Mouse (Mus musculus): Measurements from ENCODE around the gene Slc27a5. TPM values are rescaled to one million over a fixed set of nuclear protein-coding genes. Genes with fewer than 3 reads are reported as not detected.

The Slc27a5 gene
- total and polyA plus RNA-seq, 3 experiments, result 0.13 TPM; not detected in 2

GRCm38 (mm10) chr7:12940599-12940998, 57.4 kb downstream of the Slc27a5 start:
- no peaks in the 10 kb centered on the region for H3K4me1 ChIP-seq (ENCODE audit: control insufficient read depth in 1 of 2, insufficient read depth in 2 of 2, low read length in 2 of 2)
- no peak overlapping the region for H3K27ac ChIP-seq (ENCODE audit: control insufficient read depth, low read depth, low read length)
- H3K36me3 ChIP-seq (ENCODE audit: control insufficient read depth in 1 of 2, insufficient read depth in 2 of 2, low read length in 2 of 2), result no peaks in the 10 kb centered on the region
- H3K79me2 ChIP-seq (ENCODE audit: control insufficient read depth, insufficient read depth, low read length, poor library complexity), result no peaks in the 10 kb centered on the region
- DNase-seq (ENCODE audit: low read depth, low spot score), result no peak
- no peaks in the 10 kb centered on the region for H3K9me3 ChIP-seq (replicated peaks; ENCODE audit: insufficient read depth, low read length)
- no peak for TF ChIP-seq TBP (IDR thresholded peaks at IDR 0.05; ENCODE audit: low read depth, low read length)
- TF ChIP-seq CHD2 (IDR thresholded peaks at IDR 0.05; ENCODE audit: low read length), result no peak
- no peak for TF ChIP-seq HCFC1 (IDR thresholded peaks at IDR 0.05; ENCODE audit: low read depth, low read length)
- no peak for TF ChIP-seq TCF12 (IDR thresholded peaks at IDR 0.05; ENCODE audit: low read depth, low read length)
- TF ChIP-seq RAD21 (IDR thresholded peaks at IDR 0.05; ENCODE audit: low read depth, low read length), result no peak
- no peak for TF ChIP-seq E2F4 (IDR thresholded peaks at IDR 0.05; ENCODE audit: borderline replicate concordance, low read depth, low read length)
- no peak for TF ChIP-seq MAX (IDR thresholded peaks at IDR 0.05; ENCODE audit: low read length)
- TF ChIP-seq MAFK (IDR thresholded peaks at IDR 0.05; ENCODE audit: borderline replicate concordance, low read depth, low read length), result no peak
- TF ChIP-seq MYB (IDR thresholded peaks at IDR 0.05; ENCODE audit: low read depth, low read length), result no peak
- no peak for TF ChIP-seq CTCF (IDR thresholded peaks at IDR 0.05 in 2 of 3, conservative IDR thresholded peaks at IDR 0.05 in 1 of 3; ENCODE audit: control insufficient read depth in 1 of 3, insufficient read depth in 1 of 3, low read depth in 2 of 3, low read length in 3 of 3, poor library complexity in 1 of 3, severe bottlenecking in 1 of 3)
- TF ChIP-seq GABPA (IDR thresholded peaks at IDR 0.05; ENCODE audit: low read depth, low read length), result no peak
- no peak overlapping the region for H3K4me3 ChIP-seq (ENCODE audit: control insufficient read depth in 1 of 2, insufficient read depth in 1 of 2, low read depth in 2 of 2, low read length in 2 of 2)
- no peak overlapping the region for H3K9ac ChIP-seq (ENCODE audit: control insufficient read depth, low read depth, low read length, poor library complexity, severe bottlenecking)
- no peaks in the 10 kb centered on the region; a peak in 1 of 4 replicates for H3K27me3 ChIP-seq (ENCODE audit: control insufficient read depth in 1 of 2, insufficient read depth in 2 of 2, low read length in 2 of 2)

Other genes starting within 250 kb of the Slc27a5 start
- gene Zscan18, start 194.6 kb downstream of the Slc27a5 start, total RNA-seq (2012; rRNA removed), result not detected in 2 replicates
- gene Zscan18, start 194.6 kb downstream of the Slc27a5 start, polyA plus RNA-seq (2012; ENCODE audit: insufficient read depth in 1 of 2, insufficient read length in 2 of 2, low read depth in 1 of 2, low replicate concordance in 2 of 2, missing spikeins in 1 of 2), result under 1 TPM in 1 of 2 experiments, not detected in 1; 0.04 TPM
- 2.8 and 3.2 TPM in 2 replicates for gene Zfp329, start 179.3 kb downstream of the Slc27a5 start, total RNA-seq (2012; rRNA removed)
- 1 to 10 TPM in 1 of 2 experiments, not detected in 1; 3.4 TPM for gene Zfp329, start 179.3 kb downstream of the Slc27a5 start, polyA plus RNA-seq (2012; ENCODE audit: insufficient read depth in 1 of 2, insufficient read length in 2 of 2, low read depth in 1 of 2, low replicate concordance in 2 of 2, missing spikeins in 1 of 2)
- 27.5 and 28.2 TPM in 2 replicates for gene Zfp110, start 163.4 kb downstream of the Slc27a5 start, total RNA-seq (2012; rRNA removed)
- 10 to 100 TPM; 17.0 to 86.6 TPM for gene Zfp110, start 163.4 kb downstream of the Slc27a5 start, polyA plus RNA-seq (2012; ENCODE audit: insufficient read depth in 1 of 2, insufficient read length in 2 of 2, low read depth in 1 of 2, low replicate concordance in 2 of 2, missing spikeins in 1 of 2)
- gene Zfp128, start 117.0 kb downstream of the Slc27a5 start, total RNA-seq (2012; rRNA removed), result 1.1 TPM in 2 replicates
- gene Zfp128, start 117.0 kb downstream of the Slc27a5 start, polyA plus RNA-seq (2012; ENCODE audit: insufficient read depth in 1 of 2, insufficient read length in 2 of 2, low read depth in 1 of 2, low replicate concordance in 2 of 2, missing spikeins in 1 of 2), result 1 to 10 TPM in 1 of 2 experiments, not detected in 1; 1.5 TPM
- gene Zscan22, start 100.4 kb downstream of the Slc27a5 start, total RNA-seq (2012; rRNA removed), result 1.3 and 2.5 TPM in 2 replicates
- 1 to 10 TPM in 1 of 2 experiments, not detected in 1; 7.1 TPM for gene Zscan22, start 100.4 kb downstream of the Slc27a5 start, polyA plus RNA-seq (2012; ENCODE audit: insufficient read depth in 1 of 2, insufficient read length in 2 of 2, low read depth in 1 of 2, low replicate concordance in 2 of 2, missing spikeins in 1 of 2)
- 3,873 and 4,196 TPM in 2 replicates for gene Rps5, start 75.9 kb downstream of the Slc27a5 start, total RNA-seq (2012; rRNA removed)
- 1,000 to 10,000 TPM in 1 of 2 experiments, 100 to 1,000 TPM in 1; 960 to 2,915 TPM for gene Rps5, start 75.9 kb downstream of the Slc27a5 start, polyA plus RNA-seq (2012; ENCODE audit: insufficient read depth in 1 of 2, insufficient read length in 2 of 2, low read depth in 1 of 2, low replicate concordance in 2 of 2, missing spikeins in 1 of 2)
- 0.89 and 1.0 TPM in 2 replicates for gene Rnf225, start 70.8 kb downstream of the Slc27a5 start, total RNA-seq (2012; rRNA removed)
- gene Rnf225, start 70.8 kb downstream of the Slc27a5 start, polyA plus RNA-seq (2012; ENCODE audit: insufficient read depth in 1 of 2, insufficient read length in 2 of 2, low read depth in 1 of 2, low replicate concordance in 2 of 2, missing spikeins in 1 of 2), result 1 to 10 TPM in 1 of 2 experiments, not detected in 1; 2.3 TPM
- gene Zfp324, start 32.4 kb downstream of the Slc27a5 start, total RNA-seq (2012; rRNA removed), result 5.9 and 9.9 TPM in 2 replicates
- gene Zfp324, start 32.4 kb downstream of the Slc27a5 start, polyA plus RNA-seq (2012; ENCODE audit: insufficient read depth in 1 of 2, insufficient read length in 2 of 2, low read depth in 1 of 2, low replicate concordance in 2 of 2, missing spikeins in 1 of 2), result 1 to 10 TPM in 1 of 2 experiments, not detected in 1; 5.2 TPM
- 3.4 TPM in 2 replicates for gene Zfp446, start 20.3 kb downstream of the Slc27a5 start, total RNA-seq (2012; rRNA removed)
- 1 to 10 TPM in 1 of 2 experiments, not detected in 1; 4.9 TPM for gene Zfp446, start 20.3 kb downstream of the Slc27a5 start, polyA plus RNA-seq (2012; ENCODE audit: insufficient read depth in 1 of 2, insufficient read length in 2 of 2, low read depth in 1 of 2, low replicate concordance in 2 of 2, missing spikeins in 1 of 2)
- gene Trim28, start 922 bp upstream of the Slc27a5 start, total RNA-seq (2012; rRNA removed), result 605 and 702 TPM in 2 replicates
- gene Trim28, start 922 bp upstream of the Slc27a5 start, polyA plus RNA-seq (2012; ENCODE audit: insufficient read depth in 1 of 2, insufficient read length in 2 of 2, low read depth in 1 of 2, low replicate concordance in 2 of 2, missing spikeins in 1 of 2), result 1,000 to 10,000 TPM in 1 of 2 experiments, 100 to 1,000 TPM in 1; 104 to 1,160 TPM
- gene Zbtb45, start 11.8 kb upstream of the Slc27a5 start, total RNA-seq (2012; rRNA removed), result 15.8 and 16.8 TPM in 2 replicates
- gene Zbtb45, start 11.8 kb upstream of the Slc27a5 start, polyA plus RNA-seq (2012; ENCODE audit: insufficient read depth in 1 of 2, insufficient read length in 2 of 2, low read depth in 1 of 2, low replicate concordance in 2 of 2, missing spikeins in 1 of 2), result 10 to 100 TPM in 1 of 2 experiments, not detected in 1; 36.3 TPM
- gene Chmp2a, start 36.6 kb upstream of the Slc27a5 start, total RNA-seq (2012; rRNA removed), result 94.9 and 100 TPM in 2 replicates
- 100 to 1,000 TPM in 1 of 2 experiments, not detected in 1; 180 TPM for gene Chmp2a, start 36.6 kb upstream of the Slc27a5 start, polyA plus RNA-seq (2012; ENCODE audit: insufficient read depth in 1 of 2, insufficient read length in 2 of 2, low read depth in 1 of 2, low replicate concordance in 2 of 2, missing spikeins in 1 of 2)
- gene Ube2m, start 40.1 kb upstream of the Slc27a5 start, total RNA-seq (2012; rRNA removed), result 134 and 148 TPM in 2 replicates
- 100 to 1,000 TPM in 1 of 2 experiments, not detected in 1; 336 TPM for gene Ube2m, start 40.1 kb upstream of the Slc27a5 start, polyA plus RNA-seq (2012; ENCODE audit: insufficient read depth in 1 of 2, insufficient read length in 2 of 2, low read depth in 1 of 2, low replicate concordance in 2 of 2, missing spikeins in 1 of 2)
- 0.77 and 0.85 TPM in 2 replicates for gene Mzf1, start 56.6 kb upstream of the Slc27a5 start, total RNA-seq (2012; rRNA removed)
- gene Mzf1, start 56.6 kb upstream of the Slc27a5 start, polyA plus RNA-seq (2012; ENCODE audit: insufficient read depth in 1 of 2, insufficient read length in 2 of 2, low read depth in 1 of 2, low replicate concordance in 2 of 2, missing spikeins in 1 of 2), result 1 to 10 TPM in 1 of 2 experiments, not detected in 1; 2.4 TPM
- gene Vmn1r85, start 97.0 kb upstream of the Slc27a5 start, total RNA-seq (2012; rRNA removed), result not detected in 2 replicates
- gene Vmn1r85, start 97.0 kb upstream of the Slc27a5 start, polyA plus RNA-seq (2012; ENCODE audit: insufficient read depth in 1 of 2, insufficient read length in 2 of 2, low read depth in 1 of 2, low replicate concordance in 2 of 2, missing spikeins in 1 of 2), result not detected
- not detected in 2 replicates for gene Vmn1r86, start 121.7 kb upstream of the Slc27a5 start, total RNA-seq (2012; rRNA removed)
- not detected for gene Vmn1r86, start 121.7 kb upstream of the Slc27a5 start, polyA plus RNA-seq (2012; ENCODE audit: insufficient read depth in 1 of 2, insufficient read length in 2 of 2, low read depth in 1 of 2, low replicate concordance in 2 of 2, missing spikeins in 1 of 2)
- not detected in 2 replicates for gene Vmn1r87, start 142.0 kb upstream of the Slc27a5 start, total RNA-seq (2012; rRNA removed)
- under 1 TPM in 1 of 2 experiments, not detected in 1; 0.01 TPM for gene Vmn1r87, start 142.0 kb upstream of the Slc27a5 start, polyA plus RNA-seq (2012; ENCODE audit: insufficient read depth in 1 of 2, insufficient read length in 2 of 2, low read depth in 1 of 2, low replicate concordance in 2 of 2, missing spikeins in 1 of 2)
- gene Vmn1r88, start 161.4 kb upstream of the Slc27a5 start, total RNA-seq (2012; rRNA removed), result 0.04 TPM in 1 of 2 replicates, not detected in the other
- not detected for gene Vmn1r88, start 161.4 kb upstream of the Slc27a5 start, polyA plus RNA-seq (2012; ENCODE audit: insufficient read depth in 1 of 2, insufficient read length in 2 of 2, low read depth in 1 of 2, low replicate concordance in 2 of 2, missing spikeins in 1 of 2)
- gene Vmn1r89, start 214.8 kb upstream of the Slc27a5 start, total RNA-seq (2012; rRNA removed), result not detected in 2 replicates
- gene Vmn1r89, start 214.8 kb upstream of the Slc27a5 start, polyA plus RNA-seq (2012; ENCODE audit: insufficient read depth in 1 of 2, insufficient read length in 2 of 2, low read depth in 1 of 2, low replicate concordance in 2 of 2, missing spikeins in 1 of 2), result not detected

Measured in MEL (cell line).